Mouse (Mus musculus) heart, postnatal 36 days (tissue): Measurements from ENCODE around the gene Clec1a. TPM values are rescaled to one million over a fixed set of nuclear protein-coding genes. Genes with fewer than 3 reads are reported as not detected.

Experiments used
- DNase-seq, 2 experiments: peaks; one replicate each; pipeline ENCODE4 v3.0.0; 2021 to 2022
- intact Hi-C: fragments of 180-260 bp; cut with DNase I; formaldehyde crosslinking; loops from one replicate; pipeline ENCODE4 v1.15.1; 2025
- total RNA-seq, 2 experiments: library from RNA; stranded (reverse); gene quantifications; 2 replicates each; pipeline ENCODE4 v1.2.3; 2021

Gene Clec1a
- total RNA-seq, 2 experiments from 2014 or later, result 9.8 to 11.1 TPM

DNA sequence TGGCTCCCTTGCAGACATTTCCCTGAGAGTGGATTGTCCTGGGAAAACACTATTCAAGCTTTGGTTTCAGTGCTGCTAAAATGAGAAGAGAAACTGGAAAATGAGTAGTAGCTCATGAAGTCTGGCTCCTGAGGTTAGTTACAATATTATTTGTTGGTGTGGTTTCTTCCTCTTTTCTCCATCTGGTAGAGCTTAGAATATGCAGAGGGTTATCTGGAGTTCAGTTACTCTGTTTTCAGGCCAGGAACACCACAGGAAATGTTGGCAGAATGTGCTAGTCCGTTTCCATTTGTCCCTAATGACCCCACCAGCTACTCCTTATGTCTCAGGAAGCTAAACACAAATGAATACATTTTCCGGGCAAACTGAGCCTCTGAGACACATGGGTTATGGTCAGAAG is 44.5 kb downstream of the Clec1a start:
- peak in 1 of 2 experiments; percentile 18 for DNase-seq
- intact Hi-C loops, result no loop called here

DNA sequence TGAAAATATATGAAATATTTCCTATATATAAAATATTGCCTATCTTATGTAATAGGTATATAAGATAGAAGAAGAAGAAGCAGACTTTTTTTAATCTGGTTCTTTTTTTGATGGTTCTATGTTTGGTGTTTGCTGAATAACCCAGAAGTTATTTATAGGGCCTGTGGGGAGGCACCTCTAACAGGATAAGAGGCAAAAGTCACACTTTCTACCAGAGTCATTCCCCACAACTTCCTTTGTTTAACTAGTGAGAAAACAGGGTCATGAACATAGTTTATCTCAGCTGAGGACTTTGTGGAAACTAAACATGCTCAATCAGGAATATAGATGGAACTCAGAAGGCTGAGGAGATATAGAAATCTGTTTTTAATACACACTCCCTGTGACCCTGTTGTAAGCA is 45.8 kb downstream of the Clec1a start:
- intact Hi-C loops, result no loop called here
- DNase-seq, result no peak

DNA sequence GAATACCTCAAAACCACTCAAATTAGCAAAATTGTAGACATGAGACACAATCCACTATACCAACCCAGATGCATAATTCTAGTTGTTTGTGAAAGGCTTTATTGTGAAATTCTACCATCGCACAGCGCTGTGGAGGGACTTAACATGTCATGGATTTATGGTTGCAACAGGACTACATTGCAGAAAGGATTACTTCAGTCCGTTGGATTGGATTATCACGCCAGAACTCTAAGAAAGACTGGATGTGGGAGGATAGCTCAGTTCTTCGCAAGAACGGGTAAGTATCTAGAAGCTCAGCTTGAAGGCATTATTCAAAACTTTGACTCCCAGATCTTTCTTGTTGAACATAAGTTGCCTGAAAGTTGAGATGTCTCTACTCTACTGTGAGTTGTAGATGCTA is 48.4 kb downstream of the Clec1a start:
- no peak for DNase-seq
- intact Hi-C loops, result no loop called here

DNA sequence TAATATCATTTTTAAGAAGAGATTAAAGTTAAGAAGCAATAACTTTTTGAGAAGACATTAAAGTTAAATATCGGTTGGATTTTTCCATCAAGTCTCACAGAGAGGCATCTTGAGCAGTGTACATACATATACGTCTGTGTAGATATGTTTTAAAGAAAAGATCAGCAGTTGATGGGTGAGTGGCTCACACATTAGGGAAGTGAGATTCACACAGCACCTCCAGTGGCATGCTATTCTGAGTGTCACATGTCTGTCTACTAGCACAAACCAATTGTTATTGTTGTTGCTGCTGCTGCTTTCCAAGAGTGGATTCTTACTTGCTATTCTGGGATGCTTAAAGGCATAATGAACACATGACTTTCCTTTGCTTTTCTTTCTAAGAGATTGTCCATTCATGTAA is 49.4 kb downstream of the Clec1a start:
- no peak for DNase-seq
- intact Hi-C loops, result no loop called here

DNA sequence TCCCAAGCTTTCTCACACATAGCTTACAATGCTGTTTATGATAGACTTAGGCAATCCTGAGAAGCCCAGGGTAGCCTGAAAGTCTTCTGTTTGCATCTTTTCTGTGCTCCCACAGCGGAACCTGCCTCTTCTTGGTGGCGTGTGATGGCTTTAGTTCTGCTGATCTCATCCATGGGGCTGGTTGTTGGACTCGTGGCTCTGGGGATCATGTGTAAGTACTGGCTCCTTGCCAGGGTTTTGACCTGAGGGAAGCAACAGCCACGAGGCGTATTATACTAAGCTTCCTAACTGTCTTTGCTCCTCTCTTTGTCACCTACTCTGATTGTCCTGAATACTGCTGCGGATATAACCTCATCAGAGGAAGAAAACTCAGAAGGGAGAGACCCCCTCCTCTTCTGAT is 51.9 kb downstream of the Clec1a start:
- intact Hi-C loops, result no loop called here
- DNase-seq, result peak; percentile 25 to 41

DNA sequence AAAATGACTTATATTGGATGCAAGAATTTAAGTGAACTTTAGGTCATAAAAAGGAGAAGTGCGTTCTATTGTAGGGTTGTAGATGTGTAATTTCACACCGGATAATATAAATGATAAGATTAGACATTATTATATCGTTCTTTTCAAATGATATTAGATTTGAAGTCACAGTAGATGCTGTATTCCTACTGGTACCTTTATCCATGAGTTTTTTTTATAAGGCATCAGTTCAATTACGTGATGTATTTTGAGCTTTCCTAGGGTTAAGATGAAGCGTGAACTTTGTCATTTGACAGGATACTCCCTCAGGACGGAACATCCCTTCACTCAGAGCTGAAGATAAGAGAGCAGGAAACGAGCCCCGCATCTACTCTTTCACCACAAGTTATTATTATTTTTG is 54.8 kb downstream of the Clec1a start, which contains the start of gene Clec1b:
Gene Clec1b (plus strand): TSS at position 301 of the 400 bp plus-strand sequence.
- intact Hi-C loops, result no loop called here
- DNase-seq, result no peak

DNA sequence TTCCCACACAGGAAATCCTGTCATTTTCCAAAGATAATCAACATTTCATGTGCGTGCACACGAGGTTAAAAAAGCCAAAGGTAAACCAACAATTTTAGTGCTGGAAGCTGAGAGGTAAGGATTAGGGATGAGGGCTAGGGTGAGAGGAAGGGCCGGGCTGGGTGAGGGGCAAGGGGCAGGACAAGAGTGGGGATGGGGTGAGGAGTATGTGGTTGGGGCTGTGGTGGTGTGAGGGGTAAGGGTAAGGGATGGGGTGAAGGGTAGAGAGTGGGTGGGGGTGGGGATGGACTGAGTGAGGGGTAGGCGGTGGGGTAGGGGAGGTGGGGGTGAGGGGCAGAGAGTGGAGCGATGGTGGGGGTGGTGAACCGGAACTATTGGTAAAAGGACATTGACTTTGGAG is 58.1 kb downstream of the Clec1a start:
- no peak for DNase-seq
- intact Hi-C loops, result loop anchor here (1.0 kb wide), 3 partner anchors 83 to 166 kb away; no protein-coding TSS in a partner anchor

DNA sequence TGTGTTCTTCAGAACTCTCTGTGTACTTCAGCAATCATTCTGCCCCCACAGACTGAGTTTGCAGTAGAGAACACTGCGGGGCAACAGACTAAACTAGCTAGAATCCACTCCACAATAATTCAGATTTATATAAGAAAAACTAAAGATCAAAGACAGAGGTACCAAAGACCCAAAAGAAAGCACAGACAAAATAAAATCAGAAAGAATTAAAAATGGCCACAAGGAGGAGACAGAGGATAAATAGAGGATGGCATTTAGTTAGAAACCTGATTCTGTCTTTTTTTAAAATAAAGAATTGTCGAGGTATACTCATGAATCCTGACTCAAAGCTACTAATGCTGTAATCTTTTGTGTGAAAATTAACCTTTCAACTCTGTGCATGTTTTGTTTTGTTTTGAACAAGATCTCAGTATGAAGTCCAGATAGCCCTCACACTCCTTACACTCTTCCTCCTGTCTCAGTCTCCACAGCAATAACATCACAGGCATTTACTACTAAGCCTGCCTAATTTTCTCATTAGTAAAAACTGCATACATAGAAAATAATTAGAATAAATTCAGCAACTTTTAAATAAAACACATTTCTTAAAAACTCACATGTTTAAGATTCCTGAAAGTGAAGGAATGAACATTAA is 58.6 kb downstream of the Clec1a start:
- no peak for DNase-seq
- intact Hi-C loops, result loop anchor here (1.0 kb wide), 3 partner anchors 83 to 166 kb away; no protein-coding TSS in a partner anchor

DNA sequence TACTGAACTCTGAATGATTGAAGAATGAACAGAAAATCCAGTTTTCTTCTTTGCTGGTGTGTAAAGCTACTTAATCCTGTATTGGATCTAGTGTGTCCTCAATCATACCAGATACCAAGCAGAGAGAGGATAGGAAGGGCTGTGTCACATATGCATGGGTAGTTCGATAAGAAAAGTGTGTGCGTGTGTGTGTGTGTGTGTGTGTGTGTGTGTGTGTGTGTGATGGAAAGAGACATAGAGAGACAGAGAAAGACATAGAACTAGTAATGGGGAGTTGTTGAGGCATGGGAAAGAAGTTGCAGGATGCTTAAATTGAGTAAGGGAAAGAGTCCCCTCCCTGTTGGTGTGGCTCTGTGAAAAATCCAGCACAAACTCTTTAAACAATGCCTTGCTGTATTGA is 66.0 kb downstream of the Clec1a start, which contains the start of gene Clec12b:
Gene Clec12b (minus strand): TSS at position 101 of the 400 bp plus-strand sequence.
- intact Hi-C loops, result no loop called here
- DNase-seq, result no peak

DNA sequence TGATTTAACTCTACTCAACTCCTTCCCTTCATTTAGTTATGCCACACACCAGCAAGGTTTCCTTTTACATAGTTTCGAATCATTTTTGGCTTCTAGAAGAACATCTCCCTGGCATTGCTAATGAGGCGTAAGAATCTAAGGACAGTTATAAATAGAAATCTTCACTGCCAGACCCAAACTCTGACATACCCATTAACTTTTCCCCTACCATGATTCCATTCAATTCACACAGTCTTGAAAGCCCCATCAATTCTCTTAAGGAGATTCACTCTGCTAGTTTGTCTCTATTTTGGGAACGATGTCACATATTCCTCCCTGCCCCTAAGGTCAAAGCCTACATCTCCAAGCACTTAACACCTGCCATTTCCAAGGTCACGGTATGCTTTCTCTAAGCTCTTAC is 66.8 kb downstream of the Clec1a start:
- no peak for DNase-seq
- intact Hi-C loops, result no loop called here

DNA sequence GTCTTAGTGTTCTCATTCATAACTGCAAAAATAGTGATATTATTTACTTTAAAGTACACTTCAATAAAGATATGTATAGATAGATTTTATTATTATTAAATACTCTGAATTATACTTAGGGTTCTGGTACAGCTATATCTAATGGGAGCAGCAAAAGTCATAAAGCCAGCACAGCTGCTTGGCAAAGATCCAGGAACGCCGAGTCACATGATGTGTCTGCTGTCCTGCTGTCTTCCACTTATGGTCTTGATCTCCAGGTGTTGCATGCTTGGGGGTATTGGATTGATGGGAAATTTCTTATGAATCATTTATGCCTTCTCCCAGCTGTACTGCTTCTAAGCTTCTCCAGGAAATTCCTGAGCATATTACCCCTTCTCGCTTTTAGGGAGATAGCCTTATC is 68.3 kb downstream of the Clec1a start:
- intact Hi-C loops, result no loop called here
- DNase-seq, result no peak

DNA sequence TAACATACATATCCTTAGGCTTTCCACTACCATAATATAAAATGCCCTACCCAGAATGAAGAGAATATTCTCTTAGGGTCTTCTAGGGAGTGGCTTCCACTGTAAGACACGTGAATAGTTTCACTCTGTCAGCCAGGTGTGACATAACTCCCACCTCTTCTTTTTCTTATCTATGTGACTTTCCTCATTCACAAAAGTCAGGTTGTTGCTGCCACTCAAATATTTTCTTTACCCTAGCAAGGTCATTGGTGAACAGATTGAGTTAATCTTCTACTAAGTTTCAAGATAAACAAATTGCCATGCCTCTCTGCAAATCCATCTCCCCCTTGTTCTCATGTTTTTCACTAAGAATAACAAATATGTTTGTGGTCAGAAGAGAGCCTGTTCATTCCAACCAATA is 70.1 kb downstream of the Clec1a start:
- intact Hi-C loops, result no loop called here
- no peak for DNase-seq

DNA sequence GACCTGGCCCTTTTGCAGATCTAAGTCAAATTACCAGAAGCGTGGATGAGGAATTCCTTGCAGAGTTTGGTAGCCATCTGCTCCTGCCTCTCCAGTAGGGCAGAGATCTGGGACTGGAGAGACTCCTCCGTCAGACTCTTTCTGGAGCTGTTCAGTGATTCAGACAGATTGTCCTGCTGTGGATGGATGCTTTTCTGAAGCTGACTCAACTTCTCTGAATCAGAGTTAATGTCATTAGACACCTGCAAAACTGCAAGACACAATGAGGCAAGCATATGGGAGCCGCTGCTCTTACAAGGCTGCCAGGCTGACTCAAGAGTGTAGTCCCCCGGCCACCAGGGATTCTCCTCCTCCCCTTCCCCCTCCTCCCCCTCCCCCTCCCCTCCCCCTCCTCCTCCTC is 71.3 kb downstream of the Clec1a start:
- intact Hi-C loops, result no loop called here
- no peak for DNase-seq

DNA sequence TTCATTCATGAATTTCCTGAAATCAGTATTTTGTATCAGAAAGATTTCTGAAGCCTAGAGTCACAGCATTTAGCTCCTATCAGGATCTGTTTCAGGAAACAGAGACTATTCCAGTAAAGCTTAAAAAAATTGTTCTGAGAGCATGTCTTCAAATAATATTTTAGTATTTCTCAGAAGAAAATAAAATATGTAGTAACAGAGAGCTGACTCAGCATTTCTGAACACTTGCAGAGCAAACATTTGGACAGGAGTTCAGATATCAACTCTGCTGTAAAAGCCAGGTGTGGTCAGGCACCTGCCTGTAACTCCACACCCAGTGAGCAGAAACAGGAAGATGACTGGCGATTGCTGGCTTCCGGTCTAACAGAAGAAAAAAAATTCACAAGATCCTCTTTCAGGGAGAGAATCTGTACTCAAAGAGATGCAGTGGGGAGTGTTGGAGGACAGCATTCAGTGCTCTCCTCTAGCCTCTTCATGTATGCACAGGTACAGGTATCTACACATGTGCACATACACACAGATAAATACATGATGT is 76.8 kb downstream of the Clec1a start:
- intact Hi-C loops, result no loop called here
- DNase-seq, result no peak

Other genes starting within 250 kb of the Clec1a start
- under 1 TPM in 1 of 2 experiments, not detected in 1; 0.28 TPM for gene Cd69, start 176.6 kb downstream of the Clec1a start, total RNA-seq
- not detected for gene 4922502D21Rik, start 120.2 kb downstream of the Clec1a start, total RNA-seq
- 1 to 10 TPM; 1.1 TPM for gene Clec12a, start 109.3 kb downstream of the Clec1a start, total RNA-seq
- gene Clec12b, start 66.1 kb downstream of the Clec1a start, total RNA-seq, result under 1 TPM in 1 of 2 experiments, not detected in 1; 0.19 TPM
- gene Clec1b, start 54.7 kb downstream of the Clec1a start, total RNA-seq, result 1 to 10 TPM; 1.5 to 1.7 TPM
- under 1 TPM; 0.31 to 0.33 TPM for gene Clec9a, start 43.1 kb downstream of the Clec1a start, total RNA-seq
- under 1 TPM; 0.08 to 0.16 TPM for gene Olr1, start 55.2 kb upstream of the Clec1a start, total RNA-seq
- gene Tmem52b, start 60.6 kb upstream of the Clec1a start, total RNA-seq, result not detected
- 100 to 1,000 TPM; 151 to 152 TPM for gene Gabarapl1, start 81.2 kb upstream of the Clec1a start, total RNA-seq
- gene Klre1, start 125.9 kb upstream of the Clec1a start, total RNA-seq, result not detected
- gene Klrd1, start 139.8 kb upstream of the Clec1a start, total RNA-seq, result under 1 TPM in 1 of 2 experiments, not detected in 1; 0.38 TPM
- under 1 TPM in 1 of 2 experiments, not detected in 1; 0.19 TPM for gene Klrk1, start 171.9 kb upstream of the Clec1a start, total RNA-seq
- not detected for gene Klrc3, start 191.3 kb upstream of the Clec1a start, total RNA-seq
- gene Klrc2, start 208.7 kb upstream of the Clec1a start, total RNA-seq, result not detected
- under 1 TPM in 1 of 2 experiments, not detected in 1; 0.41 TPM for gene Klrc1, start 227.0 kb upstream of the Clec1a start, total RNA-seq